Mouse (Mus musculus): ENCODE data around the gene Eif3f.

Gene Eif3f

GRCm38 (mm10) chr7:108968201-108968600, 34.0 kb downstream of the Eif3f start:
- DNase-seq (ENCODE audit: low read depth): peak; percentile 58

GRCm38 (mm10) chr7:108972273-108972672, 38.1 kb downstream of the Eif3f start:
- DNase-seq (ENCODE audit: low read depth): no peak

- DNase-seq (ENCODE audit: low read depth): no peak
These were observed 51.9 kb downstream of the Eif3f start for GRCm38 (mm10) chr7:108985934-108986708.

GRCm38 (mm10) chr7:108991207-108991606, 57.0 kb downstream of the Eif3f start:
- DNase-seq (ENCODE audit: low read depth): no peak
